Mouse (Mus musculus) neural tube, embryonic 14.5 days (tissue): Measurements from ENCODE around the gene Vmac. TPM values are rescaled to one million over a fixed set of nuclear protein-coding genes. Genes with fewer than 3 reads are reported as not detected.
A peak's percentile ranks its signal among the peaks of the same experiment; 100 is the strongest.

Experiments
- ATAC-seq: fragments of 200-750 bp; cut with Nextera tagmentation; 2 replicates; pipeline ENCODE4 v1.8.0; 2017; ENCODE audit warnings: low read depth, mild to moderate bottlenecking, moderate TSS enrichment, moderate library complexity
- H3K27ac ChIP-seq: fragments of 300-500 bp; sonication (generic); 2 replicates; pipeline ENCODE4 v1.5.1; 2014; ENCODE audit warnings: low read depth, mild to moderate bottlenecking, control low read depth, low read length, moderate library complexity, mixed read lengths
- H3K27me3 ChIP-seq: fragments of 300-500 bp; sonication (generic); 2 replicates; pipeline ENCODE4 v1.6.1; 2014; ENCODE audit warnings: low read length; ENCODE audit not compliant: control insufficient read depth, insufficient read depth
- H3K36me3 ChIP-seq: fragments of 300-500 bp; sonication (generic); 2 replicates; pipeline ENCODE4 v1.6.1; 2014; ENCODE audit warnings: low read length, mixed read lengths; ENCODE audit not compliant: control insufficient read depth, insufficient read depth
- H3K4me1 ChIP-seq: fragments of 300-500 bp; sonication (generic); 2 replicates; pipeline ENCODE4 v1.6.1; 2014; ENCODE audit warnings: low read length; ENCODE audit not compliant: control insufficient read depth, insufficient read depth
- H3K4me2 ChIP-seq: fragments of 300-500 bp; sonication (generic); 2 replicates; pipeline ENCODE4 v1.6.1; 2014; ENCODE audit warnings: mild to moderate bottlenecking, low read depth, low read length, control low read depth
- H3K4me3 ChIP-seq: fragments of 300-500 bp; sonication (generic); 2 replicates; pipeline ENCODE4 v1.5.1; 2014; ENCODE audit warnings: low read depth, low read length, control low read depth, mixed read lengths
- H3K9ac ChIP-seq: fragments of 300-500 bp; sonication (generic); replicated peaks from 2 replicates; pipeline ENCODE4 v1.6.1; 2014; ENCODE audit warnings: low read depth, mild to moderate bottlenecking, control low read depth, low read length, mixed read lengths
- H3K9me3 ChIP-seq: fragments of 300-500 bp; sonication (generic); 2 replicates; pipeline ENCODE4 v1.6.1; 2016; ENCODE audit warnings: low read length; ENCODE audit not compliant: control insufficient read depth
- WGBS: fragments of 180-500 bp; shearing (Covaris S2); extraction: QIAGEN DNeasy Blood & Tissue Kit; methylation state at CpG from one replicate; pipeline ENCODE4 v1.1.7; 2014; 5-methylcytosine and 5-hydroxymethylcytosine counted together
- polyA plus RNA-seq: library from polyadenylated mRNA; unstranded; fragments of >200 nt; fragmentation: Nextera tagmentation; extraction: Ambion mirVana; gene quantifications from 2 replicates; pipeline ENCODE4 v1.2.1, GENCODE M21; 2014

Vmac gene
- polyA plus RNA-seq, 1 experiment from 2014 or later: 19.4 TPM

DNA sequence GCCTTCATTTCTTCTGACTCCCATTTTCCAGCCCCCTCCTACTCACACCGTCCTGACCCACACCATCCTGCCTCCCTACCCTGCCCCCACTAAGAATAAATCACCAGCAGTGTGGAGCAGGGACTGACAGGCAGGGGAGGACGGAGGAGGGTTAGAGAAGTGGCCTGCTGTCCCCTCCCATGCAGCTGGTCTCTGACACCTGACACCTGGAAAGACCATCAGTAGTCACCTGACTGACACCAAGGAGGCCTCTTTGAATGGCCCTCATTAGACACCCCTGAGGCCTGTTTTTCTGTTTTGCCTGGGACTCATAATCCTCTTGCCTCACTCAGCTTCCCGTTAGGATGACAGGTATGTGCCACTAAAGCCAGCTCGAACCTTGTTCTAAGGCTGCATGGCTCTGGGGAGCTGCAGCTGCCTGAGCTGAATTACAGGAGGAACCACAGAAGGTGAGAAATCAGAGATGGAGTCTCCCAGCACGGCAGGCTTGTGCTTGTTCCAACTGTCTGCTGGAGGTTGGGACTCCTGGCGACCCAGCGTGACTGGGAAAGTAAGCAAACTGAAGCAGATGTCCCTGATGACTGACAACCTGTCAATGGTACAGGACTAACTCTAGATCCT is 9.3 kb upstream of the Vmac start:
- Histone ChIP-seq H3K36me3 (peaks cover 9% of the 10 kb centered on the region), H3K27ac (no peak overlapping the region), H3K4me3 (no peak overlapping the region), H3K27me3 (no peaks in the 10 kb centered on the region), H3K9ac (no peak overlapping the region), H3K9me3 (no peaks in the 10 kb centered on the region), H3K4me1 (no peaks in the 10 kb centered on the region), H3K4me2 (no peak overlapping the region)
- 13% methylated on average over 7 of the region's 7 CpGs for WGBS
- ATAC-seq: no peak

- peaks cover 8% of the 10 kb centered on the region for H3K4me1 ChIP-seq
- no peak overlapping the region for H3K4me2 ChIP-seq
- no peak overlapping the region for H3K4me3 ChIP-seq
- ATAC-seq: no peak
- 87% methylated on average over 11 of the region's 11 CpGs for WGBS
- H3K27ac ChIP-seq: no peak overlapping the region
- H3K36me3 ChIP-seq: peaks cover 16% of the 10 kb centered on the region
- H3K27me3 ChIP-seq: no peaks in the 10 kb centered on the region
- no peaks in the 10 kb centered on the region for H3K9me3 ChIP-seq
- H3K9ac ChIP-seq: no peak overlapping the region
Measured at GRCm38 (mm10) chr17:56723419-56724161, 5.8 kb upstream of the Vmac start.

DNA sequence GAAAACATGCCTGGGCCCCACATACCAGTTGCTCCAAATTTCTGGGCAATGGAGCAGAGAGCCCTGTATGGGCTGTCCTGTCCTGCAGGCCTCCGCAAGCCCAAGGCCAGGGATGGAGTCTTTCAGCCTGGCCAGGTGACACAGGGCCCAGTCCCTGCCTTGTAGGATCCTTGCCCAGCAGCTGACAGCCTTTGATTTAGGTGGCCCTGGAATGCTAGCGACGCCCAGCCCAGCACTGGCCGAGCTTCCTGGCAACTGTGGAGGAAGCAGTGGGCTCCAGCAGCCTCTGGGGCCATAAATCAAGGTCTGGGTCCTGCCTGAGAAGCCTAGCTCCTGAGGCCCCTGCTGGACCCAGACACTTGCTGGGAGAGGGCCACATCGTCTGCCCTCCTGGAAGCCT is 4.6 kb upstream of the Vmac start:
- Histone ChIP-seq H3K27me3 (no peaks in the 10 kb centered on the region), H3K4me2 (no peak overlapping the region), H3K36me3 (peaks cover 16% of the 10 kb centered on the region), H3K4me1 (peaks cover 12% of the 10 kb centered on the region), H3K9ac (0 out of 2 replicates have a peak overlapping the region, but pooled peaks have one; percentile 8), H3K4me3 (no peak overlapping the region), H3K27ac (no peak overlapping the region), H3K9me3 (no peaks in the 10 kb centered on the region)
- WGBS: 44% methylated on average over 5 of the region's 5 CpGs
- ATAC-seq: no peak

- Histone ChIP-seq H3K9me3 (no peaks in the 10 kb centered on the region), H3K4me1 (peaks cover 17% of the 10 kb centered on the region), H3K36me3 (peaks cover 16% of the 10 kb centered on the region), H3K27me3 (no peaks in the 10 kb centered on the region), H3K4me2 (peak overlapping the region; percentile 79), H3K27ac (peak overlapping the region; percentile 84), H3K9ac (peak overlapping the region; percentile 71), H3K4me3 (peak overlapping the region; percentile 50)
- peak; percentile 92 for ATAC-seq
- WGBS: under 1% methylated on average over 53 of the region's 55 CpGs
Measured at GRCm38 (mm10) chr17:56716655-56717362, 1.0 kb downstream of the Vmac start.

DNA sequence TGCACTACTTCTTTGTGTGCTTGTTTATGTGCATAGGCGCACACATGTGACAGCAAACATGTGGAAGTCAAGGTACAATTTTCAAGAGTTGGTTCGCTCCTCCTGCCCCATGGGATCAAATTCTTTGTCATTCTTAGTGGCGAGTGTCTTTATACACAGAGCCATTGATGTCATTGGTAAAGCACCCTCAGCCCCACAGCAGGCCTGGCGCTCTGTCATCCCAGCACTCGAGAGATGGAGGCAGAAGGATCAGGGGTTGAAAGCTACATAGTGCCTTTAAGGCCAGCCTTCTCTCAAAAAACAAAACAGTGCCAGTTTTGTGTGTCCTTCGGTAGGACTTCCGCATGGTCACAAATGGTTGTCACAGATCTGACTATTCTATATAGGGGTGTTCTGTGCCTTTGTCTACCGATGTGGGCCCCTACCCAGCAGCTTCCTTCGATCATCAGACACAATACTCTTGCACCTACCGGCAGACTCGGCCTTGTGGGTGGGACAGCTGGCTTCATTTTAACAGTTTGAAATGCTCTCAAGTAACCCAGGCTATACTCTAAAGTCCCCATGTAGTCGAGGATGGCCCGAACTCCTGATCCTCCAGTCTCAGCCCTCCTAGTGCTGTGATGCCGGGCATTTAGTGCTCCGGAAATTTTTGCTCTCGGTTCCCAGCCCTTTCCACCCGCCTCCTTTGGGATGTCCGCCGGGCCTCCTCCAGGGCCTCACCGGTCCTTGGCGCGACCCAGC is 1.7 kb downstream of the Vmac start:
- H3K9me3 ChIP-seq: no peaks in the 10 kb centered on the region
- peak overlapping the region; percentile 60 for H3K27ac ChIP-seq
- no peaks in the 10 kb centered on the region for H3K27me3 ChIP-seq
- peak overlapping the region; percentile 50 for H3K4me3 ChIP-seq
- H3K4me2 ChIP-seq: peak overlapping the region; percentile 79
- H3K4me1 ChIP-seq: peaks cover 17% of the 10 kb centered on the region
- WGBS: 23% methylated on average over 20 of the region's 22 CpGs
- ATAC-seq: 0 out of 2 replicates have a peak, but pooled peaks have one; percentile 0
- H3K36me3 ChIP-seq: peaks cover 20% of the 10 kb centered on the region
- peak overlapping the region; percentile 50 for H3K9ac ChIP-seq

DNA sequence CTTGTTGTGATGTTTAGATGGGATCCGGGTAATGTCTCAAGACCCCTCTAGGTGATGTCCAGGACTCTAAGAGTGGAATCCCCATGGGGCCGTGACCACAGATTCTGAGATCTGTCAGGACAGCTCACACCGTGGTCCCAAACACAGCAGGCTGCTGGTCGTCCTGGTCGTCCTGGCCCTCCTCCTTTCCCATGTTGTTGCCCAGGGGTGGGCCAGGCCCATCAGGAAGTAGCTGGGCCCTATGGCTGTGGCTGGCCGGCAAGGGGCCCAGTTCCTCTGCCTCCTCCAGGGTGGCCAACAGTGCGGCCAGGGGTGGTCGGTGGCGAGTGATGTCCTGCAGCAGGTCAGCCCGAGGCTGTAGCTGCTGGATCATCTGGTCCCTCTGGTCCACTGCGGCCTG is 2.5 kb downstream of the Vmac start:
- Histone ChIP-seq H3K9ac (no peak overlapping the region), H3K36me3 (peaks cover 25% of the 10 kb centered on the region), H3K4me2 (peak overlapping the region; percentile 79), H3K9me3 (no peaks in the 10 kb centered on the region), H3K4me1 (peaks cover 17% of the 10 kb centered on the region), H3K27ac (no peak overlapping the region), H3K4me3 (peak overlapping the region; percentile 50; the same call in 1 of the 2 replicates), H3K27me3 (no peaks in the 10 kb centered on the region)
- ATAC-seq: no peak
- 67% methylated on average over 11 of the region's 11 CpGs for WGBS

DNA sequence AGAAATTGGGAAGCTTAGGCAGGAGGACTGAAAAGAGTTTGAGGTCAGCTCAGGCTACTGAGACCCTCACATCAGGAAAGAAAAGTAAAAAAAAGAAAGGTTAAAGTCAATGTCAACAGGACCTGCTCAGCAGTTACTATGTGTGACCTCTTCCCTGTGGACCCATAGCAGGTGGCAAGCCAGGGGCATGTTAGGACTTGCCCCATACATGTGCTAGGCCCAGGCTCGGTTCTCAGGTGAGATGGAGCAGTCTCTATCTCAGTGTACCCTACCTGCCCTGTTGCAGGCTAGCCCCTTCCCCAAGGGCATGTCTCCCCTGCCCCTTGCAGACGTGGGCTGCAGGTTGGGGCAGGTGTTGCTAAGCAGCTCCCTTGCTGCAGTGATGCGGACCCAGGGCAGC is 8.1 kb downstream of the Vmac start:
- no peak for ATAC-seq
- H3K27ac ChIP-seq: no peak overlapping the region
- no peaks in the 10 kb centered on the region for H3K4me1 ChIP-seq
- no peak overlapping the region for H3K4me2 ChIP-seq
- H3K36me3 ChIP-seq: peaks cover 71% of the 10 kb centered on the region
- H3K9ac ChIP-seq: no peak overlapping the region
- WGBS: 89% methylated on average over 3 of the region's 3 CpGs
- no peaks in the 10 kb centered on the region for H3K27me3 ChIP-seq
- no peaks in the 10 kb centered on the region for H3K9me3 ChIP-seq
- no peak overlapping the region for H3K4me3 ChIP-seq

GRCm38 (mm10) chr17:56708692-56709091 is 9.1 kb downstream of the Vmac start:
- Histone ChIP-seq H3K4me3 (no peak overlapping the region), H3K4me1 (no peaks in the 10 kb centered on the region), H3K27me3 (no peaks in the 10 kb centered on the region), H3K27ac (no peak overlapping the region), H3K36me3 (peaks cover 79% of the 10 kb centered on the region), H3K9ac (no peak overlapping the region), H3K4me2 (no peak overlapping the region), H3K9me3 (no peaks in the 10 kb centered on the region)
- ATAC-seq: no peak
- WGBS: 85% methylated on average over 4 of the region's 4 CpGs
